Mouse (Mus musculus) MEL (cell line): Measurements from ENCODE around the gene Tshz2. TPM values are rescaled to one million over a fixed set of nuclear protein-coding genes. Genes with fewer than 3 reads are reported as not detected.
A peak's percentile ranks its signal among the peaks of the same experiment; 100 is the strongest.

Source experiments
- DNase-seq: peaks from one replicate; pipeline ENCODE4 v3.0.0; 2011; ENCODE audit warnings: low read depth, low spot score
- H3K27ac ChIP-seq: 2 replicates; pipeline ENCODE4 v1.5.1; 2012; ENCODE audit warnings: low read depth, mild to moderate bottlenecking, control low read depth, low read length, moderate library complexity; ENCODE audit not compliant: control insufficient read depth
- H3K27me3 ChIP-seq, 2 experiments: fragments of 150-350 bp in 1 of 2; sonication (generic) in 1 of 2; 2 replicates each; pipeline ENCODE4 v1.6.1; 2012; ENCODE audit warnings: low read length in 2 of 2, mild to moderate bottlenecking in 2 of 2, improper control_type of control experiment in 1 of 2, moderate library complexity in 1 of 2; ENCODE audit not compliant: insufficient read depth in 2 of 2, control insufficient read depth in 1 of 2
- H3K36me3 ChIP-seq, 2 experiments: 2 replicates each; pipeline ENCODE4 v1.6.1; 2012 to 2014; ENCODE audit warnings: low read length in 2 of 2, improper control_type of control experiment in 1 of 2, inconsistent platforms in 1 of 2, mild to moderate bottlenecking in 1 of 2; ENCODE audit not compliant: insufficient read depth in 2 of 2, control insufficient read depth in 1 of 2
- H3K4me1 ChIP-seq, 2 experiments: fragments of 150-350 bp in 1 of 2; sonication (generic) in 1 of 2; 2 replicates each; pipeline ENCODE4 v1.6.1; 2012; ENCODE audit warnings: low read length in 2 of 2, improper control_type of control experiment in 1 of 2, mild to moderate bottlenecking in 1 of 2; ENCODE audit not compliant: insufficient read depth in 2 of 2, control insufficient read depth in 1 of 2
- H3K4me3 ChIP-seq, 2 experiments: fragments of 150-350 bp in 1 of 2; sonication (generic) in 1 of 2; 2 replicates each; pipeline ENCODE4 v1.5.1; 2012; ENCODE audit warnings: low read depth in 2 of 2, low read length in 2 of 2, mild to moderate bottlenecking in 2 of 2, moderate library complexity in 2 of 2, control low read depth in 1 of 2, improper control_type of control experiment in 1 of 2; ENCODE audit not compliant: control insufficient read depth in 1 of 2, insufficient read depth in 1 of 2
- H3K79me2 ChIP-seq: 2 replicates; pipeline ENCODE4 v1.6.1; 2012; ENCODE audit warnings: mild to moderate bottlenecking, low read length, moderate library complexity; ENCODE audit not compliant: control insufficient read depth, poor library complexity, insufficient read depth
- H3K9ac ChIP-seq: 2 replicates; pipeline ENCODE4 v1.6.1; 2012; ENCODE audit warnings: low read depth, mild to moderate bottlenecking, control low read depth, low read length, moderate library complexity; ENCODE audit not compliant: control insufficient read depth, poor library complexity, severe bottlenecking
- H3K9me3 ChIP-seq: fragments of 150-350 bp; sonication (generic); replicated peaks from 2 replicates; pipeline ENCODE4 v1.6.1; 2012; ENCODE audit warnings: mild to moderate bottlenecking, low read length, improper control_type of control experiment, moderate library complexity; ENCODE audit not compliant: insufficient read depth
- CTCF ChIP-seq, 3 experiments: IDR thresholded peaks in 2 of 3; conservative IDR thresholded peaks in 1 of 3; 2 replicates each; pipeline ENCODE4 v1.5.1; 2011 to 2012; ENCODE audit warnings: low read length in 3 of 3, low read depth in 2 of 3, mild to moderate bottlenecking in 2 of 3, improper control_type of control experiment in 1 of 3, inconsistent platforms in 1 of 3, mixed read lengths in 1 of 3, moderate library complexity in 1 of 3; ENCODE audit not compliant: control insufficient read depth in 1 of 3, insufficient read depth in 1 of 3, poor library complexity in 1 of 3, severe bottlenecking in 1 of 3
- E2F4 ChIP-seq: IDR thresholded peaks from 2 replicates; pipeline ENCODE4 v1.6.1; 2011; ENCODE audit warnings: low read depth, low read length, improper control_type of control experiment, borderline replicate concordance
- ELF1 ChIP-seq: IDR thresholded peaks from 2 replicates; pipeline ENCODE4 v1.6.1; 2014; ENCODE audit warnings: low read depth, mild to moderate bottlenecking, inconsistent platforms, low read length, improper control_type of control experiment, moderate library complexity
- EP300 ChIP-seq, 2 experiments: IDR thresholded peaks; 2 replicates each; pipeline ENCODE4 v1.6.1; 2011; ENCODE audit warnings: improper control_type of control experiment in 2 of 2, low read length in 2 of 2, low read depth in 1 of 2, mild to moderate bottlenecking in 1 of 2
- GATA1 ChIP-seq: IDR thresholded peaks from 2 replicates; pipeline ENCODE4 v1.6.1; 2011; ENCODE audit warnings: low read depth, low read length, improper control_type of control experiment
- HCFC1 ChIP-seq: IDR thresholded peaks from 2 replicates; pipeline ENCODE4 v1.6.1; 2012; ENCODE audit warnings: low read depth, mild to moderate bottlenecking, inconsistent platforms, low read length, improper control_type of control experiment, moderate library complexity
- KAT2A ChIP-seq: conservative IDR thresholded peaks from 2 replicates; pipeline ENCODE4 v1.6.1; 2012; ENCODE audit warnings: low read depth, low read length, improper control_type of control experiment, inconsistent platforms
- MXI1 ChIP-seq: IDR thresholded peaks from 2 replicates; pipeline ENCODE4 v1.6.1; 2011; ENCODE audit warnings: mild to moderate bottlenecking, low read depth, low read length, improper control_type of control experiment
- NRF1 ChIP-seq: IDR thresholded peaks from 2 replicates; pipeline ENCODE4 v1.6.1; 2014; ENCODE audit warnings: low read depth, mild to moderate bottlenecking, inconsistent platforms, low read length, improper control_type of control experiment, moderate library complexity; ENCODE audit not compliant: poor library complexity, insufficient read depth, severe bottlenecking
- RCOR1 ChIP-seq: IDR thresholded peaks from 2 replicates; pipeline ENCODE4 v1.6.1; 2012; ENCODE audit warnings: low read depth, mild to moderate bottlenecking, inconsistent platforms, low read length, improper control_type of control experiment
- SIN3A ChIP-seq: IDR thresholded peaks from 2 replicates; pipeline ENCODE4 v1.6.1; 2012; ENCODE audit warnings: low read length, improper control_type of control experiment, inconsistent platforms
- SMC3 ChIP-seq: IDR thresholded peaks from 2 replicates; pipeline ENCODE4 v1.6.1; 2011; ENCODE audit warnings: low read depth, low read length, improper control_type of control experiment
- TAL1 ChIP-seq: IDR thresholded peaks from 2 replicates; pipeline ENCODE4 v1.6.1; 2012; ENCODE audit warnings: mild to moderate bottlenecking, inconsistent platforms, low read length, moderate library complexity, mixed read lengths
- USF1 ChIP-seq: IDR thresholded peaks from 2 replicates; pipeline ENCODE4 v1.6.1; 2014; ENCODE audit warnings: low read depth, mild to moderate bottlenecking, inconsistent platforms, low read length, improper control_type of control experiment, moderate library complexity
- ZC3H11A ChIP-seq: IDR thresholded peaks from 2 replicates; pipeline ENCODE4 v1.6.1; 2012; ENCODE audit warnings: low read depth, mild to moderate bottlenecking, inconsistent platforms, low read length, improper control_type of control experiment
- ZKSCAN1 ChIP-seq: IDR thresholded peaks from 2 replicates; pipeline ENCODE4 v1.6.1; 2012; ENCODE audit warnings: low read depth, mild to moderate bottlenecking, inconsistent platforms, low read length, improper control_type of control experiment, moderate library complexity
- ZNF384 ChIP-seq: IDR thresholded peaks from 2 replicates; pipeline ENCODE4 v1.6.1; 2012; ENCODE audit warnings: low read depth, mild to moderate bottlenecking, inconsistent platforms, low read length, improper control_type of control experiment
- polyA plus RNA-seq, 2 experiments: library from polyadenylated mRNA; stranded (reverse) in 1 of 2; unstranded in 1 of 2; fragments of >175 nt in 1 of 2; fragments of >200 nt in 1 of 2; gene quantifications; 2 replicates each; pipeline versions ENCODE4 v1.2.1 to v1.2.4; 2012; ENCODE audit warnings: low replicate concordance in 2 of 2, low read depth in 1 of 2; ENCODE audit not compliant: insufficient read length in 2 of 2, insufficient read depth in 1 of 2, missing spikeins in 1 of 2
- total RNA-seq: library from RNA; depleted of rRNA; stranded (reverse); fragments of 300-350 nt; gene quantifications from 2 replicates; pipeline ENCODE4 v1.2.3, GENCODE M21; 2012

Gene Tshz2
- total and polyA plus RNA-seq, 3 experiments: not detected

DNA sequence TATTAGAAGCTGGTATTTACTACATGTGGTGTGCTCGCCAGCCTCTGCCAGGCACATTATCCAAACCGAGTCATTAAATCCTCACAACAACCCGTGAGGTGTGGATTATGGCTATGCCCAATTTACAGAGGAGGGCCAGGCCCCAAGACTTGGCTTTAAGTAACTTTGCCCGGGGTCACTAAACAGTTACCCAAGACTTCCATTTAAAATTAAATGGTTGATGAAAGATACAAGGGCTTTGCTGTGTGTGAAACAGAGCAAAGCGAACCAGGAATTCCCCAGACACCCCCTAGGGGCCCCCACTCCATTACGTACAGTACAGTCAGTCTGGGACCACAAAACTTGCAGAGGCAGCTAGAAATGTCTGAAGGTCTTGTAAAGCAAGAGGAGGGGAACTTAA lies 210.7 kb downstream of the Tshz2 start:
- H3K4me1 ChIP-seq: no peaks in the 10 kb centered on the region
- no peak overlapping the region for H3K9ac ChIP-seq
- H3K36me3 ChIP-seq: no peaks in the 10 kb centered on the region
- H3K79me2 ChIP-seq: no peaks in the 10 kb centered on the region
- no peak for DNase-seq
- no peaks in the 10 kb centered on the region for H3K27me3 ChIP-seq
- H3K9me3 ChIP-seq: no peaks in the 10 kb centered on the region
- TF ChIP-seq ZNF384: no peak
- TF ChIP-seq, all 39 proteins: peak for 0
- Histone ChIP-seq H3K27ac (no peak overlapping the region), H3K4me3 (no peak overlapping the region)

DNA sequence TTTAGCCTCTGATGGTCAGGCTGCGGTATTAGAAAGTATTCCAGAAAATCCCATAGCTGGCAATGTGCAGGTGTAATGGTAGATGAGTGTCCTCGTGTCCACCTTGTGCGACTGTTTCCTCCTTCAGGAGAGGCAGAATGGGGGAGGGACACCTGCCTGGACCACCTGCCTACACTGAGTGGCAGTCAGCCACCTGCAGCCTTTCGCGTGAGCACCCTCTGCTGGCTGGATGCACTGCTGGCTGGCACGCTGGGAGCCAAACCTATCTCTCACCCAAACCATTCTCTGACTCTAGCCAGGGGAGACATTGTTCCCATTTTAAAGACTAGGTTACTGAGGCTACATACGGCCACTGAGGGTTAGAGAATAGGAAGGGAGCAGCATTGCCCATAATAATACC lies 216.3 kb downstream of the Tshz2 start:
- Histone ChIP-seq H3K9me3 (no peaks in the 10 kb centered on the region), H3K4me1 (no peaks in the 10 kb centered on the region), H3K27me3 (no peaks in the 10 kb centered on the region), H3K4me3 (no peak overlapping the region), H3K9ac (no peak overlapping the region), H3K36me3 (no peaks in the 10 kb centered on the region), H3K79me2 (no peaks in the 10 kb centered on the region), H3K27ac (no peak overlapping the region)
- TF ChIP-seq CTCF (IDR thresholded peaks at IDR 0.05 in 2 of 3, conservative IDR thresholded peaks at IDR 0.05 in 1 of 3; ENCODE audit: control insufficient read depth in 1 of 3, insufficient read depth in 1 of 3, low read depth in 2 of 3, low read length in 3 of 3, poor library complexity in 1 of 3, severe bottlenecking in 1 of 3): 0 out of 6 replicates have a peak, but pooled peaks of 1 of the 3 experiments have one; percentile 24
- no peak for TF ChIP-seq E2F4
- DNase-seq: no peak

DNA sequence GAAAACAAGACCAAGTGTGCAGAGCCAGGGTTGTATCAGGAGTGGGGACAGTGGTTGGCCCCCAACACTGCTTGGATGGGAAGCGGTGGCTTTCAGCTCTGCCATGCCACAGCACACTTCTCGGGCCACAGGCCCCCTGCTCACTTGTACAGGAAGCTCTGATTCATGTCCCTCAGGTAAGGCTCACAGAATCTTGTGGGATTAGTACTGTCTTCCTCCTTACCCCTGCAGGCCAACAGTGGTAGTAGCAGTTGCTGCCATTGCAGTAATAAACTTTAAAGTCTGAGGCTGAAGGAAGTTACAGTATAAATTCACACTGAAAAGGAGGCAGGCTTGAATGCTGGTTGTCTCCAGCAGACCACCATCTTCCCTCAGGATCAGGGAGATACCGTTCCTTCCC lies 216.7 kb downstream of the Tshz2 start:
- Histone ChIP-seq H3K27me3 (no peaks in the 10 kb centered on the region), H3K9ac (no peak overlapping the region), H3K9me3 (no peaks in the 10 kb centered on the region), H3K4me1 (no peaks in the 10 kb centered on the region), H3K4me3 (no peak overlapping the region), H3K79me2 (no peaks in the 10 kb centered on the region), H3K27ac (no peak overlapping the region), H3K36me3 (no peaks in the 10 kb centered on the region)
- TF ChIP-seq E2F4: no peak
- no peak for TF ChIP-seq SIN3A
- no peak for TF ChIP-seq KAT2A
- TF ChIP-seq EP300 (IDR thresholded peaks at IDR 0.05; ENCODE audit: low read depth in 1 of 2, low read length in 2 of 2): no peak
- TF ChIP-seq TAL1: no peak
- no peak for TF ChIP-seq USF1
- TF ChIP-seq NRF1: no peak
- TF ChIP-seq GATA1: no peak
- no peak for TF ChIP-seq ZC3H11A
- TF ChIP-seq SMC3: no peak
- no peak for TF ChIP-seq MXI1
- no peak for TF ChIP-seq RCOR1
- TF ChIP-seq HCFC1: no peak
- TF ChIP-seq ELF1: no peak
- no peak for TF ChIP-seq ZKSCAN1
- no peak for DNase-seq
